Mouse (Mus musculus) cortical plate, adult 2 months (tissue): Measurements from ENCODE around the gene Podnl1.

Experiments
- CTCF ChIP-seq: fragments of 200-500 bp; IDR thresholded peaks from 2 replicates; pipeline ENCODE4 v1.5.1; 2011; ENCODE audit warnings: mild to moderate bottlenecking, control low read depth, low read length; ENCODE audit not compliant: insufficient read depth; ENCODE audit errors: extremely low read depth
- POLR2A ChIP-seq: fragments of 200-500 bp; IDR thresholded peaks from 2 replicates; pipeline ENCODE4 v1.6.1; 2011; ENCODE audit warnings: mild to moderate bottlenecking, low read length, control low read depth; ENCODE audit not compliant: insufficient read depth; ENCODE audit errors: extremely low read depth

DNA sequence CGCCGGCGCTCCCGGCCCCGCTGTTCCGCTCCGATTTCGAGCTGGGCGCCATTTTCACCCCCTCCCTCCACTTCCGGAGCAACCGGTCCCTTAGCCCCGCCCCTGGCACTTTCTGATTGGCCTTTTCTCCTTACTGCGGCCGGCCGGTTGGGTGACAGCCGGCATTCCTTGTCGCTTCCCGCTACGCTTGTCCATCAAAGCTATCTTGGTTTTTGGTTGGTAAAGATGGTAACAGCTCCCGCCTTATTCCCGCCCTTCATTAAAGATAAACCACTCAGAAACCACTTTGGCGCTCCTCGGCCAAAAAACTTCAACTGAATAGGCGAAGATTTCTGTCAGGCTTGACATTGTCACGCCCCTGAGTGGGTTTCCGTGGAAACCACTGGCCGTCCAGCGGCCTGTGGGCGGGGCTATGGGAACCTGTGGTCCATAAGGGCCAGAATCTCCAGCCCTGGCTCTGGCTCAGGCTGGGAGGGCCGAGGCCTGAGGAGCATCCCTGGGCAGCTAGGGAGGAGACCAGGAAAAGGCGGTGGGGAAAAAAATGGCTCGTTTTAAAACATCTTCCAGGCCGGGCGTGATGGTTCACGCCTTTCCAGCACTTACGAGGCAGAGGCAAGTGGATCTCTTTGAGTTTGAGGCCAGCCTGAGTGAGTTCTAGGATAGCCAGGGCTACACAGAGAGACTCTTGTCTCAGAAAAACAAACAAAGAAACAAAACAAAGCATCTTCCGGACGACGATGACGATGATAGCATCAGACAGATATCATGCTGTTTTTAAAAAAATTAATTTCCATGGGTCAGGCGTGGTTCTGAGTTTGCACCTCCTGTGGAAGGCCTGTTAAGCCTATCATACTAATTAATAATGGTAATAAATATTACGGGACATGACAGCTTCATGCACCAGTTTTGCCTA lies 20.8 kb upstream of the Podnl1 start, which contains the start of gene Dcaf15:
- TF ChIP-seq CTCF (no peak), POLR2A (peak; percentile 67; the same call in 1 of the 2 replicates)
